Mouse (Mus musculus): ENCODE measurements around the gene Galk1. TPM values are rescaled to one million over a fixed set of nuclear protein-coding genes. Genes with fewer than 3 reads are reported as not detected.
A peak's percentile ranks its signal among the peaks of the same experiment; 100 is the strongest.

The Galk1 gene
- total and polyA plus RNA-seq, 3 experiments, result 253 to 326 TPM; not detected in 1

DNA sequence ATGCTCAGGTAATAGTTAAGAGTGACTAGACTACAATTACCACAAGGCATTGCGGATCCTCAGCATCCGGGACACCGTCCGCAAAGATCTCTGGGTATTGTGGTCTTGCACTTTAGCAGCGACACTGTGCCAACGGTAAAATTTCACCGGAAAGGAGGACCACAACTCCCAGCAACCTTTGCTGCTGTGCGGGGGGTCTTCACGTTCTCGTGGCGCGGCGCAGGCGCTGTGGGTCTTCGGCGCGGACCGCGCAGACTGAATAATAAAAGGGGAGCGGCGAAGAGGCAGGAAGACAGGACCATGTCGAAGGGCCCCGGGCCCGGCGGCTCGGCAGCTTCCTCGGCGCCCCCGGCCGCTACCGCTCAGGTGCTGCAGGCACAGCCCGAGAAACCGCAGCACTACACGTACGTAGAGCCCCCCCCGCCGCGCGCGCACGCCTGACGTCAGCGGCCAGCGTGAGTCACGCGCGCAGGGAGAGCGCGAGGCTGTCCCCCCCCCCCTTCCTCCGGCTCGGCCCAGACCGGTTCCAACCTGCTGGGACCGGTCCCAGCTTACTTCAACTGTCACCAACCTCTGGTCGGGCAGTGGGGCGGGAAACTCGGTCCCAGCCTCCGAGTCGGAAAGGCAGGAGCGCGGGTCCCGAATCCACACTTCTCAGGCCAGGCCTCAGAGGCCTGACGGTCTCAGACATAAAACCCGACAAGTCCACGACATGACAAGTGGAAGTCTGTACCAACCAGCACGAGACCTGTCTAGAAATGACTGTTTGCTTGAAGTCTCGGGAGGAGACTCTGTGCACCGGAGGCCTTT lies 17.8 kb upstream of the Galk1 start, which contains the start of gene Unk:
Gene Unk, plus strand, starts transcription at position 235 of the 810 bp plus-strand sequence.
- peak; percentile 100 for DNase-seq (ENCODE audit: low read depth, low spot score)
- peak within 1 kb of the TSS; percentile 95 for H3K27ac ChIP-seq (ENCODE audit: control insufficient read depth, low read depth, low read length)
- no peaks in the 10 kb centered on the region for H3K27me3 ChIP-seq (ENCODE audit: control insufficient read depth in 1 of 2, insufficient read depth in 2 of 2, low read length in 2 of 2)
- H3K4me3 ChIP-seq (ENCODE audit: control insufficient read depth in 1 of 2, insufficient read depth in 1 of 2, low read depth in 2 of 2, low read length in 2 of 2), result peak within 1 kb of the TSS; percentile 79 to 87
- H3K9ac ChIP-seq (ENCODE audit: control insufficient read depth, low read depth, low read length, poor library complexity, severe bottlenecking), result peak within 1 kb of the TSS; percentile 97
- H3K36me3 ChIP-seq (ENCODE audit: control insufficient read depth in 1 of 2, insufficient read depth in 2 of 2, low read length in 2 of 2), result peaks cover 0 to 27% of the 10 kb centered on the region in 2 experiments; a peak in 2 of 4 replicates
- TF ChIP-seq NRF1 (IDR thresholded peaks at IDR 0.05; ENCODE audit: insufficient read depth, low read depth, low read length, poor library complexity, severe bottlenecking), result peak; percentile 97
- TF ChIP-seq MXI1 (IDR thresholded peaks at IDR 0.05; ENCODE audit: low read depth, low read length), result peak; percentile 87
- no peak for TF ChIP-seq CTCF (IDR thresholded peaks at IDR 0.05 in 2 of 3, conservative IDR thresholded peaks at IDR 0.05 in 1 of 3; ENCODE audit: control insufficient read depth in 1 of 3, insufficient read depth in 1 of 3, low read depth in 2 of 3, low read length in 3 of 3, poor library complexity in 1 of 3, severe bottlenecking in 1 of 3)
- TF ChIP-seq MYC (IDR thresholded peaks at IDR 0.05; ENCODE audit: low read depth, low read length), result peak; percentile 96
- TF ChIP-seq NELFE (IDR thresholded peaks at IDR 0.05; ENCODE audit: low read depth, low read length), result peak; percentile 79
- peak; percentile 91 for TF ChIP-seq CHD2 (IDR thresholded peaks at IDR 0.05; ENCODE audit: low read length)
- 0 out of 2 replicates have a peak, but pooled peaks have one; percentile 9 for TF ChIP-seq UBTF (IDR thresholded peaks at IDR 0.05; ENCODE audit: borderline replicate concordance, insufficient read depth, low read depth, low read length)
- TF ChIP-seq HCFC1 (IDR thresholded peaks at IDR 0.05; ENCODE audit: low read depth, low read length), result peak; percentile 96
- 0 out of 2 replicates have a peak, but pooled peaks have one; percentile 14 for TF ChIP-seq ZNF384 (IDR thresholded peaks at IDR 0.05; ENCODE audit: low read depth, low read length)
- peak; percentile 12; the same call in 1 of the 2 replicates for TF ChIP-seq ETS1 (IDR thresholded peaks at IDR 0.05; ENCODE audit: low read depth, low read length)
- peak; percentile 78 for TF ChIP-seq TCF12 (IDR thresholded peaks at IDR 0.05; ENCODE audit: low read depth, low read length)
- peak; percentile 100 for TF ChIP-seq KAT2A (conservative IDR thresholded peaks at IDR 0.05; ENCODE audit: low read depth, low read length)
- TF ChIP-seq EP300 (IDR thresholded peaks at IDR 0.05; ENCODE audit: low read depth in 1 of 2, low read length in 2 of 2), result peak in 1 of 2 experiments; percentile 54; a peak in 1 of 4 replicates
- TF ChIP-seq MAFK (IDR thresholded peaks at IDR 0.05; ENCODE audit: borderline replicate concordance, low read depth, low read length), result no peak
- peak; percentile 77 for TF ChIP-seq SIN3A (IDR thresholded peaks at IDR 0.05; ENCODE audit: low read length)
- TF ChIP-seq ZMIZ1 (IDR thresholded peaks at IDR 0.05; ENCODE audit: low read depth, low read length), result peak; percentile 77; the same call in 1 of the 2 replicates
- TF ChIP-seq ELF1 (IDR thresholded peaks at IDR 0.05; ENCODE audit: low read depth, low read length), result peak; percentile 78
- no peak for TF ChIP-seq RAD21 (IDR thresholded peaks at IDR 0.05; ENCODE audit: low read depth, low read length)
- peak; percentile 66 to 77; a peak in 3 of 4 replicates for TF ChIP-seq POLR2A (IDR thresholded peaks at IDR 0.05; ENCODE audit: control insufficient read depth in 1 of 2, insufficient read depth in 1 of 2, low read depth in 1 of 2, low read length in 2 of 2, poor library complexity in 1 of 2)
- peak; percentile 75; the same call in 1 of the 2 replicates for TF ChIP-seq GABPA (IDR thresholded peaks at IDR 0.05; ENCODE audit: low read depth, low read length)
- peak; percentile 75 for TF ChIP-seq MAX (IDR thresholded peaks at IDR 0.05; ENCODE audit: low read length)
- TF ChIP-seq SMC3 (IDR thresholded peaks at IDR 0.05; ENCODE audit: low read depth, low read length), result no peak
- peak; percentile 84 for TF ChIP-seq TBP (IDR thresholded peaks at IDR 0.05; ENCODE audit: low read depth, low read length)
- TF ChIP-seq MAZ (IDR thresholded peaks at IDR 0.05; ENCODE audit: low read depth, low read length), result peak; percentile 98
- peak; percentile 74 for TF ChIP-seq USF1 (IDR thresholded peaks at IDR 0.05; ENCODE audit: low read depth, low read length)
- no peak for TF ChIP-seq ZC3H11A (IDR thresholded peaks at IDR 0.05; ENCODE audit: low read depth, low read length)
- no peak for TF ChIP-seq RCOR1 (IDR thresholded peaks at IDR 0.05; ENCODE audit: low read depth, low read length)
- TF ChIP-seq GATA1 (IDR thresholded peaks at IDR 0.05; ENCODE audit: low read depth, low read length), result peak; percentile 26; the same call in 1 of the 2 replicates
- peaks cover 41% of the 10 kb centered on the region for H3K79me2 ChIP-seq (ENCODE audit: control insufficient read depth, insufficient read depth, low read length, poor library complexity)
- H3K4me1 ChIP-seq (ENCODE audit: control insufficient read depth in 1 of 2, insufficient read depth in 2 of 2, low read length in 2 of 2), result peaks cover 9 to 27% of the 10 kb centered on the region in 2 experiments; a peak in 3 of 4 replicates
- no peaks in the 10 kb centered on the region for H3K9me3 ChIP-seq (replicated peaks; ENCODE audit: insufficient read depth, low read length)
